Mouse (Mus musculus) kidney, postnatal 4 days (tissue): ENCODE measurements around the gene Gm3029.
"Not testable (repeated sequence)": the region's sequence is repeated elsewhere in the genome, so short reads cannot be mapped to it uniquely, and the experiment has no call there.

Experiments
- DNase-seq, 2 experiments: peaks; one replicate each; pipeline ENCODE4 v3.0.0; 2021; ENCODE audit warnings: mixed read lengths in 2 of 2

Gene Gm3029

GRCm38 (mm10) chr14:3931456-3931855, at the start of gene Gm3029:
Gene Gm3029, plus strand, starts transcription at chr14:3931756.
- DNase-seq: not testable (repeated sequence)

GRCm38 (mm10) chr14:3883872-3884271, 47.7 kb upstream of the Gm3029 start, which contains the start of gene Gm2916:
Gene Gm2916, plus strand, starts transcription at chr14:3884172.
- not testable (repeated sequence) for DNase-seq

GRCm38 (mm10) chr14:3963247-3963646, 31.7 kb downstream of the Gm3029 start, which contains the start of gene Gm3095:
Gene Gm3095, plus strand, starts transcription at chr14:3963547.
- DNase-seq: not testable (repeated sequence)
